Mouse (Mus musculus) right cerebral cortex, postnatal 14 days (tissue): ENCODE measurements around the gene Fgf2.

Source experiments
- DNase-seq: peaks from one replicate; pipeline ENCODE4 v3.0.0; 2022

Fgf2 gene

GRCm38 (mm10) chr3:37418961-37419457 is 70.9 kb downstream of the Fgf2 start:
- peak; percentile 69 for DNase-seq

- peak; percentile 99 for DNase-seq
Observed at GRCm38 (mm10) chr3:37419458-37419991, 71.4 kb downstream of the Fgf2 start, which contains the start of gene Spata5. Gene Spata5, plus strand, starts transcription at chr3:37419896.

- DNase-seq = peak; percentile 96
Observed at GRCm38 (mm10) chr3:37420072-37420471, 71.9 kb downstream of the Fgf2 start, which contains the start of gene Nudt6. Gene Nudt6, minus strand, starts transcription at chr3:37420211.

- DNase-seq = peak; percentile 17
Observed at GRCm38 (mm10) chr3:37420641-37421040, 72.5 kb downstream of the Fgf2 start.

GRCm38 (mm10) chr3:37421179-37421578 is 73.0 kb downstream of the Fgf2 start:
- DNase-seq = no peak

GRCm38 (mm10) chr3:37426069-37426468 is 77.9 kb downstream of the Fgf2 start:
- DNase-seq = no peak

- no peak for DNase-seq
Observed at GRCm38 (mm10) chr3:37430359-37430758, 82.2 kb downstream of the Fgf2 start.

GRCm38 (mm10) chr3:37439770-37440169 is 91.6 kb downstream of the Fgf2 start:
- no peak for DNase-seq

- no peak for DNase-seq
Observed at GRCm38 (mm10) chr3:37443409-37443808, 95.3 kb downstream of the Fgf2 start.

GRCm38 (mm10) chr3:37455992-37456391 is 107.8 kb downstream of the Fgf2 start:
- no peak for DNase-seq
